Mouse (Mus musculus): ENCODE measurements around the gene Mtss1l. TPM values are rescaled to one million over a fixed set of nuclear protein-coding genes. Genes with fewer than 3 reads are reported as not detected.

Gene Mtss1l
- total RNA-seq, 2 experiments from 2014 or later: 58.6 to 71.8 TPM

DNA sequence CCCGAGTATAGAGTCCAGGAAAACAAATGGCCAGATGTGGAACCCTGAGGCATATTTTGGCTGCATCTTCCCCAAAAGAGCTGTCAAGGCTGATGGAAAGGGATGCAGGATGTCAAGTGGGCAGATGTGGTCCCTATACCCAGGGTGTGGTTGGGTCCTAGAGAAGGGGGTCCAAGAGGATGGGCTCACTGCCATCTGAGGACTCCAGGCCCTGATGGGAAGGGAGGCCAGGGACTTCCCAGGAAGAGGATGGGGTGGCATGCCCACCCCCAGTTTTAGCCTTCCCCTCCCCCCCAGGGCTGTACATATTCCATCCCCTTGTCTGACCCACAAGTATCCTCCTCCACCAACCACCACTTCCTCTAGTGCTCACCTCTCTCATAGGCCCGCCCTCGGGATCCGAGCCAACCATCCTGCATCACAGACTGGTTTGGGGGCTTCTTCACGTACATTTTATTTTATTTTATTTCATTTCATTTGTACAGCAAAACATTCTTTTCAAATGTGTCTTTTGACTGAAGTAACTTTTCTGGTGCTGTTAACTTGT lies 19.4 kb downstream of the Mtss1l start:
- no peak for DNase-seq

DNA sequence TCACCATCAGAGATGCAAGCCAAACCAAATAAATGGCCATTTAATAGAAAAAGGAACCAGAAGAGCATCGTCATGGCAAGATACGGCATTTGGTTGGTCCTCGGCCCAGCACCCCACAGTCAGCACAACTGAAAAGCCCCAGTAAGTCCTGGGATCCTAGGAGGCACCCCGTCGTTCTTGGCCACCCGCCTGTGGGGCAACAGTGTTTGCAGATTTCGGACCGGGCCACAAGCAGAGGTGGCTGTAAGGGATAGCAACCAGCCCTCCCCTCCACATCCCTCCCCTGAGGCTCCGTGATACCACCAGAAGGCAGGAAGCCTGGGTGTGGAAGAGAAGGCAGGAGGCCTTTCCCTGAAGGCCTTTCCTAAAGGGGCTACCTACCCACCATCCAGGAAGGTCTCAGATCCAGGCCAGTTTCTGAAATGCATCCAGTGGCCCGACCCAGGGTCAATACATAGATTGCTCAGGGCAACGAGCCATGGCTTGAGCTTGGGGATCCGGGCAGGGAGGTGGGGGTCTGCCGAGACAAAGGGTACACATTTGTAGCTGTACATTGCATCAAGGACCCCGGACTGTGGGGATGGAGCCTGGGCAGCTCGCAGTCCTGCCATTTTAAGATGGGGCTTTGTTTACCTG lies 20.7 kb downstream of the Mtss1l start:
- DNase-seq: no peak

DNA sequence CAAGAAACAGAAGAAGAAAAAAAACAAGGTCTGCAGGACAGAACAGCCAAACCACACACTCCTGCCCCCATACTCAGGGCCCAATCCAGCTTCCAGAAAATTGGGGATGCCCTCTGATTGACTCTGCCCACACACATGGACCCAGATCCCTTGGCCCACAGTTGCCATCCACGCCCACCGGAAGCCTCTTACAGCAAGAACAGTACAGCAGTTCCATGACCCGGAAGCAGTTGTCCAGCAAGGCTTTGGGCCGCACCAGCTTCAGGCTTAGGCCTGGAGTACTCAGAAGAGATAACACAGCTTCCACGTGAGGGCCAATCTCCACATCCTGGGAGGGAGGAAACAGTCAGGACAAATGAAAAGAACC lies 21.2 kb downstream of the Mtss1l start:
- DNase-seq: no peak

DNA sequence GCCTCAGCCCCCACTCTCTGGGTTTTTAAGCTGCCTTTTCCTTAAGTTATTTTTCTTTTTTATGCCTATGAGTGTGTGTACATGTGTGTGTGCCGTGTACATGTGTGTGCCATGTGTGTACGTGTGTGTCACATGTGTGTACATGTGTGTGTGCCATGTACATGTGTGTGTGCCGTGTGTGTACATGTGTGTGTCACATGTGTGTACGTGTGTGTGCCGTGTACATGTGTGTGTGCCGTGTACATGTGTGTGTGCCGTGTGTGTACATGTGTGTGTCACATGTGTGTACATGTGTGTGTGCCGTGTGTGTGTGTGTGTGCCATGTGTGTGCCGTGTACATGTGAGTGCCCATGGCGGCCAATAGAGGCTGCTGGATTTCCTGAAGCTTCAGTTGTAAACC lies 23.9 kb downstream of the Mtss1l start:
- DNase-seq: no peak

DNA sequence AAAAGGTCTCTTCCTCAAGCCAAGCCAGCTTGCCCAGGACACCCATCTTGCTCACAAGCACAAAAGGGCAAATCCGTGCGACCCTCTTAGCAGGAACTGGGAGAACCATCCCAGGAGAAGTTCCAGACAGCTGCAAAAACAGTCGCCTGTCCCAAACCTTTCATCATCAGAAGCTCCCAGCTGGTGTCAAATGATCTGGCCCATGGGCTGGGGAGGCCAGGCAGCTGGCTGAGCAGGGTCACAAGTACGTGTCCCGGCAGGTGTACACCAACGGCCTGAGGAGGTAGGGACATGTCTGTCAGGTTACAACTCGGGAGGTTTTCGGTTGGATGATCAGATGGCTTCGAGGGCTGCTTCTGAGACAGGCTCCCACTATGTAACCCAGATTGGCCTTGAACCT lies 25.4 kb downstream of the Mtss1l start:
- no peak for DNase-seq

DNA sequence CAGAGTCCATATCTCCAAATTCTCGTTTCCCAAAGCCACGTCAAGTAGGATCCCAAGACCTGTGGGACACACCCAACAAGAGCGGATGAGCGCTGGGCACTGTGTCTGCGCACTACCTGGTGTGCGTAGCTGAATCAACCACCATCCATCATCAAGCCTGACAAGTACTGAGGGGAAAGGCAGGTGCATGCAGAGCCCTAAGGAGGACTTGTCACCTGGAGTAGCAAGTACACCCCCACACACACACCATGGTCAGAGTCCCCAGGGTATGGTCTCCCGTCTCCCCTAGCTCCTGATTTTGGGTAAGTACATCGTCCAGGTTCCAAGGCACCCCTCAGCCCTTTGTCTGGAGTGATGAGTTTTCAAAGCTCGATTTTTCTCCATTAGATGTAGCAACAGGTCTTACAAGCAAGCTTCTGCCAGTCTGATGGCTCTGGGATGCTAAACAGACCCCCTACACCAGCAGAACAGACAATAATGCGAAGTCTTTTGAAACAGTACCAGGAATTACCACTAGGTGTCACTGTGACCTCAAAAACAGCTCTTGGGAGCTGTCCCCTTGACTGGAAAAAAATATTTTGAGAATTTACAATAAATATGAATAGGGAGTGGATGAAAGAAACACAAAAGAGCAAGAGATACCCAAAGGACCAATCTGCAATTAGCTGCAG lies 28.4 kb downstream of the Mtss1l start:
- DNase-seq: no peak

DNA sequence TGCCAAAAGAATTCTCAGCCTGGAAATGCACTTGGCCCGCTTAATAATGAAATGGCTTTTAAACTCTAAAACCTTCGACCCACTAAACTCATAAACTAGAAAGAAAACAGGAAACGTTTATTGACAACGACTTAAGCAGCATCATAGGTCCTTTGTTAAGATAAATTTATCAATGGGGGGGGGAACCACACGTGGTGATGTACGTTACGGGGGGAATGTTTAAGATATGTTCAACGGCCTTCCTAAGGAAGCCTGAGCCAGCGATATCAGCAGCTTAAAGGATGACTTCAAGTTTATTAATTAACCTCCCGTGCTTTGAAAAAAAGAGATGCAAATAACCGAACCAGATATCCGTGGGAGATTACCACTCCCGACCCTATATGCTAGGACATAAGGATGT lies 29.0 kb downstream of the Mtss1l start:
- DNase-seq: no peak

DNA sequence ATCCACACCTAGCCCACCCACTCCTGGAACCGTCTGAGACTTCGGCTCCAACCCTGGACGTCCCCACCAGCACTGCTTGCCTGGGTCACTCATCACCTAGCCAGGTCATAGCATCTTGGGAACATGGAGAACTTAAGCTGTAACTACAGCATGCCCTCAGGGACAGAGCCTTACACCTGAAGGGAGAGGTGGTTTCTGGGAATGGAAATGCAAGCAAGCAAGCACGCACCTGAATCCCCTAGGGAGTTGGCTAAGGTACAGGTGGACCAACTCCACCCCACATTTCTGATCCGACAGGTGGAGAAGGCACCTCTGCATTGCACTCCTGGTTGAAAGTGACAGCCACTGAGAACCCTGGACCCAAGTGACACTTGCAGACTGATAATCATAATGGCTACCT lies 30.2 kb downstream of the Mtss1l start:
- no peak for DNase-seq

DNA sequence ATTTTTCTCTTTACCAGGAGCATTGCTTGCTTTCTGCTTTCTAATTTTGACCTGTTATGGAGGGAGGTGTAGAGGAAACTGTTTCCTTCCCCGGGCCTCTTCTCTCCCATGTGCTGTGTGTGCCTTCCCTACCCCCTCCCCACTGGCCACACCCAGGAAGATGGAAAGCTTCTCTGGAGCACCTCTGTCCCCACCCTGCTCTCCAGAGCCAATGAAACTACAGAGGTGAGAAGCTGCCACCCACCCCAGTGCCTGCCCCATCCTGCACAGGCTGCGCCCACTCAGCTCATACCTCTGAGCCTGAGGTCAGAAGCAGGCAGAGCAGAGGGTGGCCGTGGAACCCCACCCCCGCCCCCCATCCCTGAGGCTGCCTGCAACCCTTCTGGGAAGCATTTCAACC lies 33.4 kb downstream of the Mtss1l start:
- DNase-seq: no peak

DNA sequence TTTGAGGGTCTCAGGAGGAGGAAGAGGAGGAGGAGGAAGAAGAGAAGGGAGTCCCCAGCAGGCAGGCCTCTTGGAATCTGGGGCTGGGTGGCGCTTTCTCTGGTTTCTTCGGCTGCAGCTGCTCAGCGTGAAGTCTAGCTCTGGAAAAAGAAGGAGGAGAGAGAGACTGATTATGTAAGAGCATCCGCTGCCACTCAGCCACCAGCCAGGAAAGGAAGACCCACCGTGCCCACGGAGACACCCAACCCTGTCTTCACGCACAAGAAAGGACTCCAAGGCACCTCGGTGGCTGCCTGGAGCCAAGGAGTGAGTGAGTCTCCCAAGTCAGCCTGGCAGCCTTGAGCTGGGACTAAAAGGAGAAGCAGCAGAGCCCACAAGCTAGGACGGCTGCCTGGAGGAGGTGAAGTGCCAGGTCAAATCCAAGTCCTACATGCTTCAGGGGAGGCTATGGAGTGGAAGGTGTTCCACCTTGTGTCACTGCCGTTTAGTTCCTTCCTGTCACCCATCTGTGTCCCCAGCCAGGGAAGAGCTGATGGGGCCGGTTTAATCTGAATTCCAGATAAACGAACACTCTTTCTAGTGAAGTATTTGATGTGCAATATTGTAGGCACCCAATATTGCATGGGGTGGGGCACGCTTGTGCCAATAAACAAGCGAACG lies 34.4 kb downstream of the Mtss1l start:
- DNase-seq: no peak

DNA sequence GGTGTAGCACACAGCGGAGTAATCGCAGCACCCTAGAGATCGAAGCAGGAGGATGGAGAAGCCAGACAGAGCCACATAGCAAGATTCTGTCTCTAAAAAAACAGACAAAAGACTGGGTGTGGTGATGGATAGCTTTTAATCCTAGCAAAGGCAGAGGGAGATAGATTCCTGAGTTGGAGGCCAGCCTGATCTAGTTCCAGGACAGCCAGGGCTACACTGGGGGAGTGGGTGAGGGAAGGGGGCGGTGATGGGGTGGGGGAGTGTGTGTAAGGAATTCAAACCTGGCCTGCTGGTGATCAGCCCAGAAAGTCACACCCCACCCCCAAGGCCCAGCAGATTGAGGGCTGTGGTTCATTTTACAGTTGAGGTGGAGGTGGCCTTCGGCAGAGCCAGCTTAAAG lies 34.9 kb downstream of the Mtss1l start:
- no peak for DNase-seq

DNA sequence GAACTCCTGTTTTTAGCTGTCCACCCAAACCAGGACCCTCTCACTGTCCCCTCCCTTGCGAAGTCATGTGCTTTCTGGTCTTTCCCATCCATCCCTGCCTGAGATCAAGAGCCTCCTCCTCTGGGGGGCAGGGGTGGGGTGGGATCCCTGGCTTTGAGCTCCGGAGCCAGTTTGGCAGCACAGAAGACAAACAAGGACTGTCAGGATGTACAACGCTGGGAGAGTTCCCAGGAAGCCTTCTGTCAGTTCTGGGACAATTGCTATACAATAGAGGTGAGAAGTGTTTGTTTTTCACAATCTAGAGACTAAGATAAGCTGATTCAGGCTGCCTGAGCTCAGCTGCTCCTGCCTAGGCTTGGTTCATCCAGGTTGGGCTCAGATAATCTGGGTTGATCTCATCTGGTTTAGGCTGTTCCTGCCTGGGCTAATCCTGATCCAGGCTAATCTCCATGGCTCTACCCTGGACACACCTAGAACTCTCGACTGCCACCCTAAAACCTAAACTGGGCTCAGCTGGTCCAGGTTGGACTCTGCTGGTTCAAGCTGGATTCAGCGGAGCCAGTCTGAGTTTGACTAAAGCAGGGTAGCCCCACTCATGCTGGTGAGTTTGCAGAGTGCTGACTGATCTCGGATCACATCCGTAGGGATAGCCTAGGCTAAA lies 39.1 kb downstream of the Mtss1l start:
- no peak for DNase-seq

DNA sequence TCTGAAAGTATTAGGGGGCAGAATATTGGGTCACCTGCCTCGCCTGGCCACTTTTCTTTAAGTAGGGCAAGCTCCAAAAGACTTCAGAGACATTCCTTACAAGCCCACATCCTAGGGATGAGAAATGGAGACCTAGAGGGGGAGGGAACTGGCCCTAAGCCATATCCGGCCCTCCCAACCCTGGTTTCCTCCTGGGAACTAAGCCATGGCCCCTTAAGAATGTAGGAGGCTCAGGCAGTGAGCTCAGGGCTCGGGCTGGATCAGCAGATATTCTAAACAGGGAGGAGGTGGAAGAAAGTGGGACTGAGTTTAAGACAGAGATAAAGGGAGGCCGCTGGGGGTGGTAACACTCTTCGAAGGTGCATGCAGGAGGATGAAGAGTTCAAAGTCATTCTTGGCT lies 39.9 kb downstream of the Mtss1l start:
- DNase-seq: no peak

DNA sequence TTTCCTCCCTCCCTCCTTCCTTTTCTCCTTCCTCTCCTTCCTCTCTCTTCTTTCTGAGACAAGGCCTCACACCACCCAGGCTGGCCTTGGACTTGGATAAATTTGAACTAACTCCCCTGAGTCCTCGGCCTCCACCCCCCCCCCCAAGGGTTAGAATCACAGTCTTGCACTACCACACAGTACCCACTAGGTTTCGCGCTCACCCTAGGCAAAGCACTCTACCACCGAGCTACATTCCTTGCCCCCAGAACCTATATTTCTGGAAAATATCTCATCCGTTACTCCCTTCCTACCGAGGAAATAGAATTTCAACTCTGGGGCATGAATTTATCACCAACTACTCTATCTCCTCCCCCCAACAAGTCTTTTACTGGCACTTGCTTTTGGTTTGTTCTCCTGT lies 40.7 kb downstream of the Mtss1l start:
- no peak for DNase-seq

DNA sequence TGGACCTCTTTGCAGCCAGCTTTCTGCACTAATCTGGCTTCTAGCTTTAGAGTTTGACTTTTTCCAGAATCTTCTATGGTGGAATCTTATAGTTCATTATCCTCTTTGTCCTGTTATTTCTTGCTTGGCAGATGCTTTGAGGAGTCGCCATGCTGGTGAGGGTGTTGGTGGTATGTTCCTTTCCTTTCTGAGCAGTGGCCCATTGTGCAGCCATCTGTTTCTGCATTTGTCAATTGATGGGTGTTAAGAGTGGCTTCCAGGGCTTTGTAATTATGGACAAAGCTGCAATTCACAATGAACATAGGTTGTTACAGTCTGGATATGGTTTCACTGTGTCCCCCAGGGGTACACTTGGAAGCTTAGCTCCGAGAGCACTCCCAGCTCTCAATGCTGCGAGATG lies 43.4 kb downstream of the Mtss1l start:
- no peak for DNase-seq

DNA sequence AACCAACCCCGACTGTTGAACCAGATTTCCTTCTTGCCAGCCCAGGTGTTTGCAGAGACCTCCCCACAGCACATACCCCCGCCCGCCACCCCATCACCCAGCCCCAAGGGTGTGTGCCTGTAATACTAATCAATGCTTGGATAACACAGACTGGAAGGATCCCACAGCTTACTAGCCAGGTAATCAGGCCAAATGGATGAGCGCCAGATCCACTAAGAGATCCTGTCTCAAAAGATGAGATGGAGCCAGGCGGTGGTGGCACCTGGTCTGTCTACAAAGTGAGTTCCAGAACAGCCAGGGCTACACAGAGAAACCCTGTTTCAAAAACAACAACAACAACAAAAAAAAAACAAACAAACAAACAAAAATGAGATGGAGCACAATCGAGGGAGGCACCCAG lies 46.0 kb downstream of the Mtss1l start:
- no peak for DNase-seq

DNA sequence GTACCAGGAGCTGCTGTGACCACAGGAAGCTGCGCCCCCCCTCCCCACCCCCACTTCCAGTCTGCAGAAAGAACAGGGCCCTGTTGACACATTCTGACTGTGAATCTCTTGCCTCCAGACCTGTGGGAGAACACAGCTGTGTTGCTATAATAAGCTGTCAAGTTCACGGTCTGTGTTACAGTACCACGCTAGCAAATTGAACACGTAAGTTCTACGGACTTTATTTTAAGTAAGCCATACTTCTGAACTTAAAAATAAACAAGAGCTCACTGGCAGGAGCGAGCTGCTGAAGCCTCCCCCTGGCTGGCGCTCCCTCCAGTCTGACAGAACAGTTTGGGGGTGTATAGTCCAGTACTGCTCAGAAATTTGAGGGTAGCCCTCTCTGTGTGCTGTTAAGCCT lies 51.2 kb downstream of the Mtss1l start:
- DNase-seq: no peak

DNA sequence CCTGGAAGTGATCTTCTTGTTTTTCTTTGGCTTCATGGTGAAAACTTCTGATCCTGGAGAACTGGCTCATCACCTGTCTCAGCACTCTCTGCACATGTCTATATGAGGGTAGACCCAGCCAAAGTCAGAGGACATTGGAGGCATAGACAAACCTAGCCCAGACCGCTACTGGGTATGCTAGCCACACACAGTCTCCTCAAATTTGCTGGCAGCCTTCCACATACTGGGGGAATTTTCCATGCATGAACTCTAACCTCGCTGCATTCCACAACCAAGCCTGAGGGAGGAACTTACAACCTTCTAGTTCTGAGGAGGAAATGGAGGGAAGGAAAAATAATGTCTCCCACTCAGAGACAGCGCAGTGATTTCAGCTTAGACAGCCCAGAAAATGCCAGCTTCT lies 52.8 kb downstream of the Mtss1l start:
- no peak for DNase-seq

DNA sequence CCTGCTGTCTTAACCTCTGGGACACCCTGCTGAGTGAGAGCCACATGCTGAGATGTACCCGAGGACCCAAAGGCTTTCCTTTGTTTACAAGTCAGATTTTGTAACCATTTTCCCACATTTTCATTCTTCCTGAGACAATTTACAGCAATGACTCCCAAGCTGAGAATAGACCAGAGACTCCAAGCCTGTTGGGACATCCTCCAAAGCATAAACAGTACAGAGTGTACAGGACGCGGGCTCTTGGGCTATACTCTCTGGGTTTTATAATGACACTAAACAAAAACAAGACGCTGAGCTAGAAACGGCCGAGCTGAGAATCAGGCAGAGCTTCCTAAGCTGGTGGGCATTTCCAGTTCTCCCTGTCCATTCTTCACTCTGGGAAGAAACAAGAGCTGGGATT lies 53.4 kb downstream of the Mtss1l start:
- no peak for DNase-seq

DNA sequence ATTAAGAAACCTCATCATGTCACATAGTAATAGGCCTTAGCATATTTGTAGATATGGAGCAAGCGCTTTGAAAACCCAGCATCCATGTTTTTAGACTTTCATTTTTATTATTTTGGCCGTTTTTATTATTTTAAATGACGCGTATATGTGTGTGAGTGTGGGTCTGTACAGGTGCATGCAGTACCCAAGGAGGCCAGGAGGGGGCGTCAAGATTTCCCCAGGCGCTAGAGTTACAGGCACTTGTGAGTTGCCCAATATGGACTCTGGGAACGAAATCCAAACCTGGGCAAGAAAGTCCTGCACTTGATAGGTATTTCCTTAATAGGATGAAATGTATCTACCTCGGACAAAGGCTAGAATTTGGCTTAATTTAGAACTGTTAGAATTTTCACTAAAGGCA lies 54.0 kb downstream of the Mtss1l start:
- no peak for DNase-seq

DNA sequence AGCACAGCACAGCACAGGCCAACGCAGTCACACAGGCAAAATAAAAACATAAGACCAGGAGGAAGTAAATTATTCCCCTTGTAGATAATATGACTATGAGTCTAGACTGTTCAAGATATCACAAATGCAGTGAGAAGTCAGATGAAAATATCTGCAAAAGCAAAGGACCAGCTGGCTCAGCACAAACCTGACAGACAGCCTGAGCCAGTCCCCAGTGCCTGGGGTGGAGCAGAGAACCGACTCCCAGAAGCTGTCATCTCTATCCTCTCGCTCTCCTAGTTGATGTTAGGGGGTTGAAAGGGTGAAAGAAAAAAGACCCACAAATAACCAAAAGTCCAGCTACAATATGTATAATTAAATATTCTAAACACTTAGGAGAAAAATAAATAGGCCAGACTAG lies 54.4 kb downstream of the Mtss1l start:
- DNase-seq: no peak

DNA sequence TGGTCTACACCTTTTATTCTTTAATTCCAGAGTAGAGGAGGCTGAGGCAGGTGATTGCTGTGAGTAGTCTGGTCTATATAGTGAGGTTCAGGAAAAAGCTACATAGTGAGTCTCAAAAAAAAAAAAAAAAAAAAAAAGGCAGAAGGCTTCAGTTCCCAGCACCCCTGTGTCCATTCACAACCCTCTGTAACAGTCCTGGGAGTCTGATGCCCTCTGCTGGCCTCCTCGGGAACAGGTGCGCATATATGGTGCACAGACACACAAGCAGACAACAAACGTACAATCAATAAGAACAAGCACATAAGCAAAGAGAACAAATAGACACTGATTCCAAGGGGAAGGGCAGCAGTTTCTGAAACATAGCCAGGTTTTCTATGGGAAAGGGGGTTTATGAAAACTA lies 55.1 kb downstream of the Mtss1l start:
- no peak for DNase-seq

All from gastrocnemius, postnatal 10 days (tissue).